Mouse (Mus musculus): ENCODE results near the gene H2afv. TPM values are rescaled to one million over a fixed set of nuclear protein-coding genes. Genes with fewer than 3 reads are reported as not detected.
"Not testable (repeated sequence)": the region's sequence is repeated elsewhere in the genome, so short reads cannot be mapped to it uniquely, and the experiment has no call there.

The H2afv gene
- polyA plus RNA-seq, 1 experiment from 2014 or later: 596 TPM

GRCm38 (mm10) chr11:6471493-6471892 is 27.2 kb upstream of the H2afv start:
- H3K27ac ChIP-seq (ENCODE audit: low read length): peak overlapping the region; percentile 77
- 0 out of 2 replicates have a peak, but pooled peaks cover 11% of the 10 kb centered on the region for H3K36me3 ChIP-seq (ENCODE audit: insufficient read depth, low read length)
- peak overlapping the region; percentile 39 for H3K4me3 ChIP-seq (ENCODE audit: low read length)
- no peak for ATAC-seq (ENCODE audit: low FRiP score, low TSS enrichment)
- H3K9me3 ChIP-seq (ENCODE audit: low read length): no peaks in the 10 kb centered on the region
- peak overlapping the region; percentile 81 for H3K4me2 ChIP-seq (replicated peaks; ENCODE audit: low read depth, low read length)
- H3K4me1 ChIP-seq (ENCODE audit: insufficient read depth, low read length): peaks cover 45% of the 10 kb centered on the region
- peak overlapping the region; percentile 50 for H3K9ac ChIP-seq (replicated peaks; ENCODE audit: low read length)
- WGBS: 19% methylated on average over 1 of the region's 1 CpGs
- H3K27me3 ChIP-seq (ENCODE audit: insufficient read depth, low read length): no peaks in the 10 kb centered on the region

GRCm38 (mm10) chr11:6471054-6471453 is 26.8 kb upstream of the H2afv start:
- Histone ChIP-seq H3K4me1 (ENCODE audit: insufficient read depth, low read length) (peaks cover 45% of the 10 kb centered on the region), H3K36me3 (ENCODE audit: insufficient read depth, low read length) (0 out of 2 replicates have a peak, but pooled peaks cover 11% of the 10 kb centered on the region), H3K27ac (ENCODE audit: low read length) (peak overlapping the region; percentile 18; the same call in 1 of the 2 replicates), H3K27me3 (ENCODE audit: insufficient read depth, low read length) (no peaks in the 10 kb centered on the region), H3K4me2 (replicated peaks; ENCODE audit: low read depth, low read length) (peak overlapping the region; percentile 81), H3K9me3 (ENCODE audit: low read length) (no peaks in the 10 kb centered on the region), H3K9ac (replicated peaks; ENCODE audit: low read length) (peak overlapping the region; percentile 50), H3K4me3 (ENCODE audit: low read length) (peak overlapping the region; percentile 39)
- 46% methylated on average over 2 of the region's 2 CpGs for WGBS
- no peak for ATAC-seq (ENCODE audit: low FRiP score, low TSS enrichment)

GRCm38 (mm10) chr11:6468541-6468940 is 24.3 kb upstream of the H2afv start:
- peak overlapping the region; percentile 18; the same call in 1 of the 2 replicates for H3K4me2 ChIP-seq (replicated peaks; ENCODE audit: low read depth, low read length)
- H3K4me3 ChIP-seq (ENCODE audit: low read length): no peak overlapping the region
- H3K27me3 ChIP-seq (ENCODE audit: insufficient read depth, low read length): no peaks in the 10 kb centered on the region
- ATAC-seq (ENCODE audit: low FRiP score, low TSS enrichment): no peak
- H3K4me1 ChIP-seq (ENCODE audit: insufficient read depth, low read length): peaks cover 36% of the 10 kb centered on the region
- H3K9ac ChIP-seq (replicated peaks; ENCODE audit: low read length): no peak overlapping the region
- H3K36me3 ChIP-seq (ENCODE audit: insufficient read depth, low read length): 0 out of 2 replicates have a peak, but pooled peaks cover 11% of the 10 kb centered on the region
- 82% methylated on average over 2 of the region's 2 CpGs for WGBS
- no peak overlapping the region for H3K27ac ChIP-seq (ENCODE audit: low read length)
- no peaks in the 10 kb centered on the region for H3K9me3 ChIP-seq (ENCODE audit: low read length)

GRCm38 (mm10) chr11:6465122-6465521 is 20.9 kb upstream of the H2afv start:
- H3K27ac ChIP-seq (ENCODE audit: low read length): no peak overlapping the region
- no peak overlapping the region for H3K4me3 ChIP-seq (ENCODE audit: low read length)
- peak; percentile 78 for ATAC-seq (ENCODE audit: low FRiP score, low TSS enrichment)
- WGBS: 29% methylated on average over 4 of the region's 4 CpGs
- no peaks in the 10 kb centered on the region for H3K27me3 ChIP-seq (ENCODE audit: insufficient read depth, low read length)
- no peak overlapping the region for H3K9ac ChIP-seq (replicated peaks; ENCODE audit: low read length)
- 0 out of 2 replicates have a peak, but pooled peaks cover 11% of the 10 kb centered on the region for H3K36me3 ChIP-seq (ENCODE audit: insufficient read depth, low read length)
- no peak overlapping the region for H3K4me2 ChIP-seq (replicated peaks; ENCODE audit: low read depth, low read length)
- H3K9me3 ChIP-seq (ENCODE audit: low read length): no peaks in the 10 kb centered on the region
- peaks cover 9% of the 10 kb centered on the region for H3K4me1 ChIP-seq (ENCODE audit: insufficient read depth, low read length)

GRCm38 (mm10) chr11:6463159-6463837 is 19.1 kb upstream of the H2afv start:
- H3K36me3 ChIP-seq (ENCODE audit: insufficient read depth, low read length): 0 out of 2 replicates have a peak, but pooled peaks cover 11% of the 10 kb centered on the region
- 88% methylated on average over 6 of the region's 6 CpGs for WGBS

GRCm38 (mm10) chr11:6456083-6456482 is 11.8 kb upstream of the H2afv start:
- Histone ChIP-seq H3K36me3 (ENCODE audit: insufficient read depth, low read length) (no peaks in the 10 kb centered on the region), H3K9ac (replicated peaks; ENCODE audit: low read length) (no peak overlapping the region), H3K27me3 (ENCODE audit: insufficient read depth, low read length) (no peaks in the 10 kb centered on the region), H3K4me2 (replicated peaks; ENCODE audit: low read depth, low read length) (no peak overlapping the region), H3K4me3 (ENCODE audit: low read length) (no peak overlapping the region), H3K4me1 (ENCODE audit: insufficient read depth, low read length) (no peaks in the 10 kb centered on the region), H3K9me3 (ENCODE audit: low read length) (no peaks in the 10 kb centered on the region), H3K27ac (ENCODE audit: low read length) (no peak overlapping the region)
- ATAC-seq (ENCODE audit: low FRiP score, low TSS enrichment): no peak
- 82% methylated on average over 6 of the region's 6 CpGs for WGBS

More at GRCm38 (mm10) chr11:6463159-6463837, 19.1 kb upstream of the H2afv start:
- Histone ChIP-seq H3K9me3 (ENCODE audit: low read length) (no peaks in the 10 kb centered on the region), H3K4me3 (ENCODE audit: low read length) (no peak overlapping the region), H3K27ac (ENCODE audit: low read length) (no peak overlapping the region), H3K4me2 (replicated peaks; ENCODE audit: low read depth, low read length) (no peak overlapping the region), H3K27me3 (ENCODE audit: insufficient read depth, low read length) (no peaks in the 10 kb centered on the region), H3K9ac (replicated peaks; ENCODE audit: low read length) (no peak overlapping the region), H3K4me1 (ENCODE audit: insufficient read depth, low read length) (no peaks in the 10 kb centered on the region)
- no peak for ATAC-seq (ENCODE audit: low FRiP score, low TSS enrichment)

- H3K36me3 ChIP-seq (ENCODE audit: insufficient read depth, low read length); H3K4me3 ChIP-seq (ENCODE audit: low read length); ATAC-seq (ENCODE audit: low FRiP score, low TSS enrichment); H3K9me3 ChIP-seq (ENCODE audit: low read length); H3K27me3 ChIP-seq (ENCODE audit: insufficient read depth, low read length); H3K4me1 ChIP-seq (ENCODE audit: insufficient read depth, low read length); H3K9ac ChIP-seq (replicated peaks; ENCODE audit: low read length); H3K4me2 ChIP-seq (replicated peaks; ENCODE audit: low read depth, low read length); H3K27ac ChIP-seq (ENCODE audit: low read length): not testable (repeated sequence)
- 95% methylated on average over 5 of the region's 5 CpGs for WGBS
Measured at GRCm38 (mm10) chr11:6448155-6448554, 3.9 kb upstream of the H2afv start.

GRCm38 (mm10) chr11:6447493-6447892 is 3.2 kb upstream of the H2afv start:
- H3K9ac ChIP-seq (replicated peaks; ENCODE audit: low read length): no peak overlapping the region
- ATAC-seq (ENCODE audit: low FRiP score, low TSS enrichment): no peak
- no peaks in the 10 kb centered on the region for H3K9me3 ChIP-seq (ENCODE audit: low read length)
- H3K4me3 ChIP-seq (ENCODE audit: low read length): no peak overlapping the region
- H3K4me1 ChIP-seq (ENCODE audit: insufficient read depth, low read length): peaks cover 16% of the 10 kb centered on the region
- H3K4me2 ChIP-seq (replicated peaks; ENCODE audit: low read depth, low read length): no peak overlapping the region
- H3K36me3 ChIP-seq (ENCODE audit: insufficient read depth, low read length): no peaks in the 10 kb centered on the region
- no peak overlapping the region for H3K27ac ChIP-seq (ENCODE audit: low read length)
- H3K27me3 ChIP-seq (ENCODE audit: insufficient read depth, low read length): no peaks in the 10 kb centered on the region
- 75% methylated on average over 4 of the region's 4 CpGs for WGBS

GRCm38 (mm10) chr11:6445951-6446350 is 1.7 kb upstream of the H2afv start:
- Histone ChIP-seq H3K4me1 (ENCODE audit: insufficient read depth, low read length) (peaks cover 17% of the 10 kb centered on the region), H3K9me3 (ENCODE audit: low read length) (no peaks in the 10 kb centered on the region), H3K4me3 (ENCODE audit: low read length) (no peak overlapping the region), H3K27me3 (ENCODE audit: insufficient read depth, low read length) (no peaks in the 10 kb centered on the region), H3K36me3 (ENCODE audit: insufficient read depth, low read length) (peaks cover 6% of the 10 kb centered on the region), H3K4me2 (replicated peaks; ENCODE audit: low read depth, low read length) (no peak overlapping the region), H3K27ac (ENCODE audit: low read length) (no peak overlapping the region), H3K9ac (replicated peaks; ENCODE audit: low read length) (no peak overlapping the region)
- ATAC-seq (ENCODE audit: low FRiP score, low TSS enrichment): no peak
- 94% methylated on average over 7 of the region's 7 CpGs for WGBS

- H3K4me1 ChIP-seq (ENCODE audit: insufficient read depth, low read length): peaks cover 17% of the 10 kb centered on the region
- 88% methylated on average over 4 of the region's 4 CpGs for WGBS
- H3K4me3 ChIP-seq (ENCODE audit: low read length): no peak overlapping the region
- no peak for ATAC-seq (ENCODE audit: low FRiP score, low TSS enrichment)
- H3K27ac ChIP-seq (ENCODE audit: low read length): no peak overlapping the region
- no peak overlapping the region for H3K4me2 ChIP-seq (replicated peaks; ENCODE audit: low read depth, low read length)
- peaks cover 7% of the 10 kb centered on the region for H3K36me3 ChIP-seq (ENCODE audit: insufficient read depth, low read length)
- H3K9me3 ChIP-seq (ENCODE audit: low read length): no peaks in the 10 kb centered on the region
- H3K9ac ChIP-seq (replicated peaks; ENCODE audit: low read length): no peak overlapping the region
- no peaks in the 10 kb centered on the region for H3K27me3 ChIP-seq (ENCODE audit: insufficient read depth, low read length)
Measured at GRCm38 (mm10) chr11:6445441-6445840, 1.2 kb upstream of the H2afv start.

Data from kidney, embryonic 16.5 days (tissue).